Mouse (Mus musculus) small intestine, adult 2 months (tissue): ENCODE data around the gene Rassf8.

Source experiments
- CTCF ChIP-seq: fragments of 200-500 bp; IDR thresholded peaks from 2 replicates; pipeline ENCODE4 v1.5.1; 2012; ENCODE audit warnings: low read depth, mild to moderate bottlenecking, control low read depth, inconsistent platforms, low read length, moderate library complexity, mixed read lengths; ENCODE audit not compliant: insufficient replicate concordance, insufficient read length; ENCODE audit errors: extremely low read depth
- POLR2A ChIP-seq: fragments of 200-500 bp; IDR thresholded peaks from 2 replicates; pipeline ENCODE4 v1.6.1; 2012; ENCODE audit warnings: low read depth, mild to moderate bottlenecking, control low read depth, inconsistent platforms, low read length, moderate library complexity

GRCm38 (mm10) chr6:145858414-145858813 is 111.9 kb downstream of the Rassf8 start:
- TF ChIP-seq POLR2A (no peak), CTCF (no peak)
